11 mouse cellular contexts compared by ENCODE assay signal in genomic region chr1:62521368-62521767, GRCm38 (mm10).
"Had no signal": no experiment of that assay in that cellular context is flagged by ENCODE, and none has a peak within 500 bp of the region (broad histone marks: within the 10 kb centered on the region; RNA-seq: fewer than 3 reads in every experiment).

No protein-coding gene starts in this region.

- DNase-seq: kidney, adult 18-20 months; kidney, postnatal 4 days; left cerebral cortex, postnatal 4 days; thymus, adult 18-20 months; thymus, postnatal 14 days had no signal

- H3K4me2 ChIP-seq: intestine, embryonic 15.5 days; limb, embryonic 13.5 days; lung, embryonic 15.5 days; midbrain, embryonic 12.5 days had no signal

- H3K9me3 ChIP-seq: intestine, embryonic 15.5 days; limb, embryonic 13.5 days; lung, embryonic 15.5 days; midbrain, embryonic 12.5 days had no signal

- H3K27ac ChIP-seq: intestine, embryonic 15.5 days; limb, embryonic 13.5 days; liver, embryonic 14.5 days; lung, embryonic 15.5 days; midbrain, embryonic 12.5 days had no signal

- ATAC-seq: intestine, embryonic 15.5 days; midbrain, embryonic 16.5 days had no signal

- H3K27me3 ChIP-seq: intestine, embryonic 15.5 days; limb, embryonic 13.5 days; lung, embryonic 15.5 days; midbrain, embryonic 12.5 days had no signal

- H3K4me3 ChIP-seq: intestine, embryonic 15.5 days; limb, embryonic 13.5 days; lung, embryonic 15.5 days; midbrain, embryonic 12.5 days had no signal

- H3K9ac ChIP-seq: intestine, embryonic 15.5 days; limb, embryonic 13.5 days; liver, embryonic 14.5 days; lung, embryonic 15.5 days; midbrain, embryonic 12.5 days had no signal

- H3K36me3 ChIP-seq: intestine, embryonic 15.5 days; limb, embryonic 13.5 days; lung, embryonic 15.5 days; midbrain, embryonic 12.5 days had no signal

- H3K4me1 ChIP-seq: intestine, embryonic 15.5 days; limb, embryonic 13.5 days; lung, embryonic 15.5 days had no signal
